ENCODE assay signal across 8 mouse cellular contexts in genomic region chr3:51416364-51417134, GRCm38 (mm10). TPM values are rescaled to one million over a fixed set of nuclear protein-coding genes. Genes with fewer than 3 reads are reported as not detected.
DNase-seq lines count a peak whose midpoint lies in the region; ATAC-seq and TF ChIP-seq lines count a peak whose summit lies in the region.

No protein-coding gene starts in this region.

- no peak for TF ChIP-seq CTCF in G1E (IDR thresholded peaks at IDR 0.05; ENCODE audit: low read depth, low read length)
- TF ChIP-seq CTCF in heart, postnatal 0 days (IDR thresholded peaks at IDR 0.05; ENCODE audit: low read depth), result no peak

- no peaks in the 10 kb centered on the region for H3K9me3 ChIP-seq in G1E (replicated peaks)
- H3K9me3 ChIP-seq in forebrain, embryonic 12.5 days, result no peaks in the 10 kb centered on the region
- H3K9me3 ChIP-seq in heart, postnatal 0 days (replicated peaks; ENCODE audit: control insufficient read depth, low read length), result no peaks in the 10 kb centered on the region

- H3K4me2 ChIP-seq in forebrain, embryonic 12.5 days, result peak overlapping the region; percentile 83
- peak overlapping the region; percentile 75 for H3K4me2 ChIP-seq in heart, postnatal 0 days (ENCODE audit: low read depth, low read length)

- peaks cover 27% of the 10 kb centered on the region for H3K36me3 ChIP-seq in G1E (replicated peaks)
- H3K36me3 ChIP-seq in forebrain, embryonic 12.5 days (replicated peaks), result no peaks in the 10 kb centered on the region
- H3K36me3 ChIP-seq in heart, postnatal 0 days (replicated peaks; ENCODE audit: control insufficient read depth, insufficient read depth, low read length), result no peaks in the 10 kb centered on the region

- ATAC-seq in G1E (ENCODE audit: extremely low read depth, insufficient number of reproducible peaks, low FRiP score, poor library complexity, severe bottlenecking), result no peak
- ATAC-seq in forebrain, embryonic 12.5 days (ENCODE audit: low FRiP score), result peak; percentile 70
- peak; percentile 42 for ATAC-seq in heart, postnatal 0 days (ENCODE audit: insufficient read depth, low read depth)

- peak overlapping the region; percentile 98 for H3K9ac ChIP-seq in forebrain, embryonic 12.5 days
- peak overlapping the region; percentile 98 for H3K9ac ChIP-seq in heart, postnatal 0 days (replicated peaks; ENCODE audit: low read depth, low read length)

- H3K4me3 ChIP-seq in G1E (ENCODE audit: low read depth, low read length), result peak overlapping the region; percentile 97
- peak overlapping the region; percentile 100 for H3K4me3 ChIP-seq in forebrain, embryonic 12.5 days (replicated peaks)
- H3K4me3 ChIP-seq in heart, postnatal 0 days (ENCODE audit: low read depth, low read length), result peak overlapping the region; percentile 95

- WGBS in forebrain, embryonic 12.5 days, result 1% methylated on average over 54 of the region's 68 CpGs
- WGBS in heart, postnatal 0 days, result under 1% methylated on average over 50 of the region's 68 CpGs

- H3K27me3 ChIP-seq in G1E (ENCODE audit: insufficient read depth, low read length), result no peaks in the 10 kb centered on the region
- no peaks in the 10 kb centered on the region for H3K27me3 ChIP-seq in forebrain, embryonic 12.5 days
- H3K27me3 ChIP-seq in heart, postnatal 0 days (ENCODE audit: control insufficient read depth, insufficient read depth, low read length), result no peaks in the 10 kb centered on the region

- H3K4me1 ChIP-seq in G1E (ENCODE audit: insufficient read depth, low read depth, low read length), result peaks cover 55% of the 10 kb centered on the region
- peaks cover 25% of the 10 kb centered on the region for H3K4me1 ChIP-seq in forebrain, embryonic 12.5 days
- peaks cover 18% of the 10 kb centered on the region for H3K4me1 ChIP-seq in heart, postnatal 0 days (ENCODE audit: control insufficient read depth, insufficient read depth)

- TF ChIP-seq EP300 in heart, postnatal 0 days (IDR thresholded peaks at IDR 0.05; ENCODE audit: low read depth), result no peak

- peak; percentile 28 for DNase-seq in G1E (ENCODE audit: low spot score)
- DNase-seq in brain, adult 2 months (ENCODE audit: low read depth, low spot score), result peak; percentile 42
- DNase-seq in heart, postnatal 0 days (ENCODE audit: low spot score), result peak; percentile 45
- DNase-seq in kidney, postnatal 4 days, result peak; percentile 71 to 78
- peak; percentile 65 for DNase-seq in lung, postnatal 10 days
- peak; percentile 56 for DNase-seq in ovary, postnatal 36 days (ENCODE audit: low spot score)
- peak; percentile 41 for DNase-seq in urinary bladder, postnatal 25 days (ENCODE audit: low spot score)

- H3K27ac ChIP-seq in forebrain, embryonic 12.5 days, result peak overlapping the region; percentile 92
- H3K27ac ChIP-seq in heart, postnatal 0 days (ENCODE audit: low read depth), result peak overlapping the region; percentile 97

RNA-seq across cellular contexts. Expression of gene Naa15, which starts 1.6 kb away (rescaled TPM):
- 131 and 138 TPM in 2 replicates for total RNA-seq in G1E (2014; fragmentation: Nextera tagmentation)
- 52.5 and 63.5 TPM in 2 replicates for total RNA-seq in G1E (2017)
- polyA plus RNA-seq in G1E (2012), result 15.9 and 28.6 TPM in 2 replicates
- polyA plus RNA-seq in forebrain, embryonic 12.5 days (2016; fragmentation: Nextera tagmentation; extraction: Ambion mirVana), result 71.9 and 75.9 TPM in 2 replicates
- 19.6 and 21.2 TPM in 2 replicates for total RNA-seq in heart, postnatal 0 days (2014; rRNA removed; ENCODE audit: low replicate concordance)
- polyA plus RNA-seq in heart, postnatal 0 days (2015; fragmentation: Nextera tagmentation; extraction: Ambion mirVana), result 21.1 and 23.6 TPM in 2 replicates

RNA-seq across cellular contexts. Expression of gene Ndufc1, which starts 7.8 kb away (rescaled TPM):
- total RNA-seq in G1E (2014; fragmentation: Nextera tagmentation) (199 and 247 TPM in 2 replicates), G1E (2017) (106 and 114 TPM in 2 replicates)
- polyA plus RNA-seq in G1E (2012), result 16.7 and 38.6 TPM in 2 replicates
- 736 and 763 TPM in 2 replicates for polyA plus RNA-seq in forebrain, embryonic 12.5 days (2016; fragmentation: Nextera tagmentation; extraction: Ambion mirVana)
- total RNA-seq in heart, postnatal 0 days (2014; rRNA removed; ENCODE audit: low replicate concordance), result 358 and 459 TPM in 2 replicates
- 3,223 and 3,409 TPM in 2 replicates for polyA plus RNA-seq in heart, postnatal 0 days (2015; fragmentation: Nextera tagmentation; extraction: Ambion mirVana)

RNA-seq across cellular contexts. Expression of gene Mgarp, which starts 20.0 kb away (rescaled TPM):
- 5.6 and 6.6 TPM in 2 replicates for total RNA-seq in G1E (2014; fragmentation: Nextera tagmentation)
- total RNA-seq in G1E (2017), result 20.3 and 24.7 TPM in 2 replicates
- 14.4 and 16.8 TPM in 2 replicates for polyA plus RNA-seq in G1E (2012)
- polyA plus RNA-seq in forebrain, embryonic 12.5 days (2016; fragmentation: Nextera tagmentation; extraction: Ambion mirVana), result 2.3 and 5.5 TPM in 2 replicates
- total RNA-seq in heart, postnatal 0 days (2014; rRNA removed; ENCODE audit: low replicate concordance), result 3.4 and 3.7 TPM in 2 replicates
- polyA plus RNA-seq in heart, postnatal 0 days (2015; fragmentation: Nextera tagmentation; extraction: Ambion mirVana), result 1.2 and 1.3 TPM in 2 replicates

Comparison
In these comparisons a context has a peak if more than half of its experiments do, and no peak if none do; other contexts are left out.
1. RNA of gene Ndufc1, which starts 7.8 kb away (polyA plus RNA-seq): 3,223 to 3,409 TPM in heart, postnatal 0 days and 736 to 763 TPM in forebrain, embryonic 12.5 days; 16.7 to 38.6 TPM in G1E; every median in the first group is over 10 times any median in the second.
2. Peak in every context shown above with its lines, with median percentiles within 50 percentile points of each other: DNase-seq and H3K4me3 ChIP-seq.